Mouse (Mus musculus): Measurements from ENCODE around the gene Litaf. TPM values are rescaled to one million over a fixed set of nuclear protein-coding genes. Genes with fewer than 3 reads are reported as not detected.
"Not testable (repeated sequence)": the region's sequence is repeated elsewhere in the genome, so short reads cannot be mapped to it uniquely, and the experiment has no call there.

Gene Litaf
- total RNA-seq, 2 experiments from 2014 or later: 21.7 to 24.2 TPM

DNA sequence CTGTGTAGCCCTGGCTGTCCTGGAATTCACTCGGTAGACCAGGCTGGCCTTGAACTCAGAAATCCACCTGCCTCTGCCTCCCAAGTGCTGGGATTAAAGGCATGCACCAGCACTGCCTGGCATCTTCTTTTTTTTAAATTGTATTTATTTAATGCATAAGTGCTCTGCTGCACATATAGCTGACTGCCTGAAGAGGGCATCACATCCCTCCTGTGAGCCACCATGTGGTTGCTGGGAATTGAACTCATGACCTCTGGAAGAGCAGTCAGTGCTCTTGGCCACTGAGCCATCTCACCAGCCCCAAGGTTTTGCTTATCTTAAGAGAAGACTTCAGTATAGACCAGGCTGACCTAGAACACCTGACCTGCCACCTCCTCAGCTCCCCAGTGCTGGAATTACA is 96.0 kb downstream of the Litaf start:
- intact Hi-C loops (cut with DNase I): loop anchor here (5.0 kb wide), 1 partner anchor 62 kb away; no protein-coding TSS in a partner anchor
- DNase-seq (ENCODE audit: low spot score): not testable (repeated sequence)

DNA sequence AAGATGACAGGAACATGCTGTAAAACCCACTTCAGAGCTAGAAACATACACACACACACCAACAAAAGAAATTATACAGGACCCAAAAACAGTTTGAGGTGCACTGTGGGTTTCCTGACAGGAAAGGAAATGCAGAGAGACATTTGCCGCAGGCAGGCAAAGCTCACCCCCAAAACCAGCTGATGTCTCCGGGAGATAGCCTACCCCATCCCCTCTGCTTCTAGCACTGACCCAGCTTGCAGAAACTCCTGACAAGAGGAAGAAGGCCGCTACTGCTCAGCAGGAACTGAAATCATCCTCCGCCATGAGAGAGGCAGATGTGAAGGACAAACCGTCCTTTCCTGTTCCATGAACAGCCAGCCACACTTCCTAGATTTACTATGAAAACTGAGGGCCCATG is 96.6 kb downstream of the Litaf start:
- no peak for DNase-seq (ENCODE audit: low spot score)
- intact Hi-C loops (cut with DNase I): loop anchor here (5.0 kb wide), 1 partner anchor 63 kb away; no protein-coding TSS in a partner anchor

DNA sequence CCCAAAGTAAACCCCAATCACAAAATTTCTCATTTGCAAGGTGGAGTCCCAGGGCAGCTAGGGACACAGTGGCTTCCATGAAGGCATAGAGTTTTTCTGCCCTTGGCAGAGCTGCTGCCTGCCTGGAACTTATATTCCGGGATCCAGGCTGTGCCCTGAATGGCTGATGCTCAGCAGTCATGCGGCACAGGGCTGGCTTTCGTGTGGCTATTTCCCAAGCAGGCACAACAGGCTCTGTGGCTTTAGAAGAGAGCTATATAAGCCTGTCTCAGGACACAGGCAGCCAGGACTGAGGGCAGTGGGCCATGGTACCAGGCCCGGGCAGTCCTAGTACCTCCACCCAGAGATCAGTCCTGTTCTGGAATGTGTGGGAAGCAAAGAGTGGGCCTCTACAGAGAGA is 97.7 kb downstream of the Litaf start:
- DNase-seq (ENCODE audit: low spot score): no peak
- intact Hi-C loops (cut with DNase I): loop anchor here (5.0 kb wide), 1 partner anchor 64 kb away; no protein-coding TSS in a partner anchor

DNA sequence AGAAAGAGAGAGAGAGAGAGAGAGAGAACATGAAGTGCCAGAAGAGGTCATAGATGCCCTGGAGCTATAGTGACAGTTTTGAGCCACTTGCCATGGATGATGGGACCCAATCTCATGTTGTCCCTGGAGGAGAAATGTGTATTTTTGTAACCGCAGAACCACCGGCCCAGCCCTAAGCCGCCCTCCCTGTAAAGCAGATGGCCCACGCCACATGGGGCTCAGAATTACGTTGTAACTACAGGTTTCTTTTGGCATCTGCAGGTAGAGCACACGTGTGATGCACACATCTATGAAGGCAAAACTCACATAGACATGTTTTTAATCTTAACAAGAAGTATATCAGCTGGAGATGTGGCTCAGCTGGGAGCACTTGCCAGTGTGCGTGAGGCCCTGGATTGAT is 98.2 kb downstream of the Litaf start:
- no peak for DNase-seq (ENCODE audit: low spot score)
- intact Hi-C loops (cut with DNase I): loop anchor here (5.0 kb wide), 1 partner anchor 65 kb away; no protein-coding TSS in a partner anchor

- intact Hi-C loops (cut with DNase I): loop anchor here (5.0 kb wide), 1 partner anchor 65 kb away; no protein-coding TSS in a partner anchor
- DNase-seq (ENCODE audit: low spot score): no peak
These were observed 98.9 kb downstream of the Litaf start for GRCm38 (mm10) chr16:10967013-10967412.

DNA sequence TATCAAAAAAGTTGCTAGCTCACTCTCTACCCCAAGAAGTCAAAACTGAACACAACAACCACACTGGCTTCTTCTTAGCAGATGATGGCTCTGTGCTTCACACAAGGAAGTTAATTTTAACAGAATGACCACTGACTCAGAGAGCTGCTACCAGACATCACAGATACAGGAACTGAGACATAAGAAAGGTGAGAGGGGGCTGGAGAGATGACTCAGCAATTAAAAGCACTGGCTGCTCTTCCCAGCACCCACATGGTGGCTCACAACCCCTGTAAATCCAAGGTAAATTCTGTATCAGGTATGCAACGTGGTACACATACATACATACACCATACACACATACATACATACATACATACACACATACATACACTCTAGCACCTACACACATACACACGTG is 100.9 kb downstream of the Litaf start:
- no peak for DNase-seq (ENCODE audit: low spot score)
- intact Hi-C loops (cut with DNase I): loop anchor here (5.0 kb wide), 1 partner anchor 67 kb away; no protein-coding TSS in a partner anchor

DNA sequence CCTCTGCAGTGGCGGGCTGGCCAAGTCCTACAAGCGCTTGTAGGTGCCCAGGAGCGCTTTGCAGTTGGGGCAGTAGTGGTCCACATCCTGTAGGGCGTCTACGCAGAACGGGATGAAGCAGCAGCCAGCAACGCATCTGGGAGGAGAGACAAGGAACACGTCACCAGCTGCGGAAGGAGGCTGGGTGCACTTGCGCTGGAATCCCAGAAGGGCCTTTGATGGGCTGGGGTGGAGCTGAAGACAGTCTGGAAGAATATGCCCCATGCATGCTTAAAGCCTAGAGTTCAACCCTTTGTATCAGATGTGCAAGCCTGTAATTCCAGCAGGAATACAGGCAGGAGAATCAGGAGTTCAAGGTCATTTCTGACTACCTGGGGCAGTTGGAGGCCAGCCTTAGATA is 105.0 kb downstream of the Litaf start:
- DNase-seq (ENCODE audit: low spot score): no peak
- intact Hi-C loops (cut with DNase I): no loop called here

GRCm38 (mm10) chr16:10958763-10959440 is 107.1 kb downstream of the Litaf start:
- intact Hi-C loops (cut with DNase I): no loop called here
- no peak for DNase-seq (ENCODE audit: low spot score)

DNA sequence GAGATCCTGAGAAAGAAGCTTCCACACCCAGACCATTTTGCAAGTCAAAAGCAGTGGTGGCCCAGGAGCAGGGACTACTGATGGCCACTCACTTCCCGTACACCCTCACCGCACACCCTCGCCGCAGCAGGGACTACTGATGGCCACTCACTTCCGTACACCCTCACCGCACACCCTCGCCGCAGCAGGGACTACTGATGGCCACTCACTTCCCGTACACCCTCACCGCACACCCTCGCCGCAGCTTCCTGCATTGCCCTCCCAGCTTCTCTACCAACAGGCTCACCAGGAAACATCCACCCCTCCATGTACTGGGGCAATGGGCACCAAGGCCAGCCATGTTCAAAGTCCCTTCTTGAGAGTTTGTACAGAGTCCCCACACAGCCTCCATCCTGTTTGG is 107.7 kb downstream of the Litaf start:
- intact Hi-C loops (cut with DNase I); DNase-seq (ENCODE audit: low spot score): not testable (repeated sequence)

DNA sequence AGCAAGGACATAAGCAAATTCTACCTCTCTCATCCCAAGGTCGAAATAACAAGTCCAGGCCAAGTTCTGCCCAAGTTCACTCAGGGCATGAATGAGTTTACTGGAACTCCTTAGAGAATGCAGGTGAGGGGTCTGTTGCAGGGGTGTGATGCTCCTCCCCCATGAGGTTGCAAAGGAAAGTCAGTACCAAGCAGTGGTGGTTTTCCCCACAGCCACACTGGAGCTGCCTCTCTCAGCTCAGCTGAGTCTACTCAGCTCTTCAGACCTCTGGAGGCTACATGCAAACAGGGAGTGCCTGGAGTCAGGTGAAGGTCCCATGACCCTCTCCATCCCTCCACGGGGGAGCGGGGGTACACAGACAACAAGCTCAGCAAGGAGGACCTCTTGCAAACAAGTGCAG is 108.2 kb downstream of the Litaf start:
- intact Hi-C loops (cut with DNase I): no loop called here

DNA sequence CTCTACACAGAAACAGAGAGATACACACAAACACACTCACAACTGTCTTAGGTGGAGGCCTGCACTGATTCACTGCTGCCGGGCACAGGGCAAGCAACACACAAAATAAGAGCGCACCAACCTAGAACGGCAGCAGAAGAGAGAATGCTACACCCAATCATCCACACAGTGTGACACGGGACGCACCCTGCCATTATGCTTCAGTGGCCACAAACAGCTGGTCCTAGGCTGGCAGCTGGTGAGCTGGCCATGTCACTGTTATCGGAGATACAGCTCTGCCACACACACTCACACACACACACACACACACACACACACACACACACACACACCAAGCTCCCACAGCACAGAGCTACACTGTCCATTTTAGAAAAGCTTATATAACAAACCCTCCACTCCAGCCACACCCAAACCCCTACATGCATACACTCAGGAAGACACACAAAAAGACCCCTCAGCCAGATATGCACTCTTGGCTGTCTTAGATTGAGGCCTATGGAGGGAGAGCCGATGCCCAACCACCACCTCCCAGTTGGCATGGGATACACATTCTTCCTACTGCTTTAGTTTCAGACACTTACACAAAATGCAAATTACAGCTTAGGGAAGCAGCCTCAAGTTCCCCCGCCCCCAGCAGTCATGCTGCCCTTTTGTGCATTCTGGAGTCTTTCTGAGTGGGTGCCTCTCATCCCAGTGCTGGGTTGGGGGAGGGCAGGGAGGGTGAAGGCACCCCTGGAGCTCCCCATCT is 108.8 kb downstream of the Litaf start:
- intact Hi-C loops (cut with DNase I): no loop called here
- DNase-seq (ENCODE audit: low spot score): no peak

More for the DNA sequence above, 108.2 kb downstream of the Litaf start:
- no peak for DNase-seq (ENCODE audit: low spot score)

DNA sequence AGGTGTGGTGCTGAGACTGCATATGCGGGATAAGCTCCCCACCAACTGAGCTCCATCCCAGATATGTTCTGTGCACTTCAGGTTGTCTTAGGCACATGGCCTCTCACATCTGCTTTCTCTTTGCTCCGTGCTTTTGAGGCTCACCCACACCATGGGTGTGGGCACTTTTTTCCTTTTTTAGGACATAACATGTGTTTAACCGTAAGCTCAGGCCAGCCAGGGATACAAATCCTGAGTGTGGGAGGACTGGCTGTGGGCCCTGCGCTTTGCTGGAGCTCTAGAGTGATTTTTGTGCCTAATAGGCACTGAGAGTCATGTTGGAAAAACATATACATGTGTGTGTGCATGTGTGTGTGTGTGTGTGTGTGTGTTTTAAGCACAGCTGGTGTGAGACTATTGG is 110.9 kb downstream of the Litaf start:
- intact Hi-C loops (cut with DNase I): no loop called here
- no peak for DNase-seq (ENCODE audit: low spot score)

GRCm38 (mm10) chr16:10952881-10953280 is 113.1 kb downstream of the Litaf start:
- DNase-seq (ENCODE audit: low spot score): no peak
- intact Hi-C loops (cut with DNase I): loop anchor here (5.0 kb wide), 2 partner anchors 79 to 81 kb away; no protein-coding TSS in a partner anchor

DNA sequence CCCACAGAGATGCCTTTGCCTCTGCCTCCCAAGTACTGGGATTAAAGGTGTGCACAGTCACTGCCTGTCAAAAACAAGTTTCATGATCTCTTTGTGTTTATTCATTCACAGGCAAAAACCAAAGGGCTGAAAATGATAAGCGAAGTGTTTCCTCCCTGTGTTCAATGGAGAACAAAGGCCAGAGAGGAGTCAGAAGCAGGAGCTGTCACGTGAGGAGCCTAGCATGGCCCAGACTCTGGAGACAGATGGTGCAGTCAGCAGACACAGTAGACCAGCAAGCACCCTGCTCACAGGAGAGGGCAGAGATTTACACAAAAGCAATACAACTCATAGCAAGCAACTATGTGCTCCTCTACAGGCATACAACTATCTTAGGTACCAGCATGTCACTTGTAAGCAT is 113.9 kb downstream of the Litaf start:
- intact Hi-C loops (cut with DNase I): loop anchor here (5.0 kb wide), 2 partner anchors 80 kb away; no protein-coding TSS in a partner anchor
- DNase-seq (ENCODE audit: low spot score): no peak

DNA sequence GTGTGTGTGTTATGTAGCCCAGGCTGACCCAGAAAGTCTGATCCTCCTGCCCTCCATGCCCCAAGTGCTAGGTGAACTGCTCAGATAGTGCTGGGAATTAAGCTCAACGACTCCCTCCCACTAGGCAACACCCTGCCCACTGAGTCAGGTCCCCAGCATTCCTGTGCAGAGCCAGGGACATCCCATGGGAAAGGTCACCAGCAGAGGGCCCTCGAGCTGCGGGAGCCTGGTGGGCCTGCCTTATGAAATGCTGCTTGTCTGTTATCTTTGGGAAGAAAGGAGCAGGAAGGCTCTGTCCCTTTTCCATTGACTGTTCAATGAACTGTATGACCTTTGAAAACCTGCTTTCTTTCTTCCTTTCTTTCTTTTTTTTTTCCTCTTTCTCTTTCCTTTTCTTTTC is 114.4 kb downstream of the Litaf start:
- intact Hi-C loops (cut with DNase I): loop anchor here (5.0 kb wide), 2 partner anchors 79 to 81 kb away; no protein-coding TSS in a partner anchor
- no peak for DNase-seq (ENCODE audit: low spot score)

- intact Hi-C loops (cut with DNase I): loop anchor here (5.0 kb wide), 2 partner anchors 78 to 82 kb away; no protein-coding TSS in a partner anchor
- DNase-seq (ENCODE audit: low spot score): no peak
These were observed 115.4 kb downstream of the Litaf start for GRCm38 (mm10) chr16:10950539-10950938.

GRCm38 (mm10) chr16:10947724-10948123 is 118.2 kb downstream of the Litaf start:
- no peak for DNase-seq (ENCODE audit: low spot score)
- intact Hi-C loops (cut with DNase I): no loop called here

GRCm38 (mm10) chr16:10945381-10946127 is 120.4 kb downstream of the Litaf start:
- intact Hi-C loops (cut with DNase I): no loop called here
- DNase-seq (ENCODE audit: low spot score): no peak

- no peak for DNase-seq (ENCODE audit: low spot score)
- intact Hi-C loops (cut with DNase I): loop anchor here (5.0 kb wide), 1 partner anchor 67 kb away; no protein-coding TSS in a partner anchor
These were observed 121.4 kb downstream of the Litaf start for GRCm38 (mm10) chr16:10944545-10944944.

DNA sequence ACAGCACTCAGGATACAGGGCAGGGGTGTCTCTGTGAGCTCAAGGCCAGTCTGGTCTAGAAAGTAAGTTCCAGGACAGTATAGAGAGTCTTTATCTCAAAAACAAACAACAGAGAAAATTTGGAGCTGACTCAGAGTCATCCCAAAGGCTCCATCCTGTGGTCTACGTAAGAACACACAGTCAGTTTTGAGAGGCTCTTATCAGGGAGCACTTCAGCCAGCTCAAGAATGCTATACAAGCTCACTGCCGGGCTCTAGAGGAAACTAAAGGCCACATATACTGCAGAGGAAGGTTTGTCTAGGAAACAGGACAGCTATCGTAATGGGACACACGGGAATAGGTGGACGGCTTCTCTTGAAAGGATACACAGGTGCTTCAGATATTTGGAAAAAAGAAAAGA is 122.7 kb downstream of the Litaf start:
- no peak for DNase-seq (ENCODE audit: low spot score)
- intact Hi-C loops (cut with DNase I): loop anchor here (5.0 kb wide), 1 partner anchor 66 kb away; no protein-coding TSS in a partner anchor
